Mouse (Mus musculus) embryonic facial prominence, embryonic 15.5 days (tissue): ENCODE results near the gene Irs2. TPM values are rescaled to one million over a fixed set of nuclear protein-coding genes. Genes with fewer than 3 reads are reported as not detected.
A peak's percentile ranks its signal among the peaks of the same experiment; 100 is the strongest.

Source experiments
- ATAC-seq: fragments of 200-750 bp; cut with Nextera tagmentation; 2 replicates; pipeline ENCODE4 v1.8.0; 2017; ENCODE audit warnings: low read depth, moderate TSS enrichment; ENCODE audit not compliant: insufficient number of reproducible peaks, low FRiP score, low TSS enrichment
- H3K27ac ChIP-seq: fragments of 300-500 bp; sonication (generic); replicated peaks from 2 replicates; pipeline ENCODE4 v1.5.1; 2015; ENCODE audit warnings: mild to moderate bottlenecking, inconsistent platforms
- H3K27me3 ChIP-seq: fragments of 300-500 bp; sonication (generic); 2 replicates; pipeline ENCODE4 v1.6.1; 2015; ENCODE audit warnings: inconsistent platforms
- H3K36me3 ChIP-seq: fragments of 300-500 bp; sonication (generic); 2 replicates; pipeline ENCODE4 v1.6.1; 2015; ENCODE audit warnings: mild to moderate bottlenecking, inconsistent platforms
- H3K4me1 ChIP-seq: fragments of 300-500 bp; sonication (generic); 2 replicates; pipeline ENCODE4 v1.6.1; 2015; ENCODE audit warnings: inconsistent platforms
- H3K4me2 ChIP-seq: fragments of 300-500 bp; sonication (generic); replicated peaks from 2 replicates; pipeline ENCODE4 v1.6.1; 2015; ENCODE audit warnings: mild to moderate bottlenecking, inconsistent platforms
- H3K4me3 ChIP-seq: fragments of 300-500 bp; sonication (generic); replicated peaks from 2 replicates; pipeline ENCODE4 v1.5.1; 2015; ENCODE audit warnings: mild to moderate bottlenecking, inconsistent platforms
- H3K9ac ChIP-seq: fragments of 300-500 bp; sonication (generic); 2 replicates; pipeline ENCODE4 v1.6.1; 2015; ENCODE audit warnings: inconsistent platforms
- H3K9me3 ChIP-seq: fragments of 300-500 bp; sonication (generic); replicated peaks from 2 replicates; pipeline ENCODE4 v1.6.1; 2016; ENCODE audit warnings: inconsistent platforms
- WGBS: fragments of 180-500 bp; shearing (Covaris S2); methylation state at CpG from one replicate; pipeline ENCODE4 v1.1.7; 2015; 5-methylcytosine and 5-hydroxymethylcytosine counted together
- polyA plus RNA-seq: library from polyadenylated mRNA; unstranded; fragments of >200 nt; fragmentation: Nextera tagmentation; extraction: Ambion mirVana; gene quantifications from 2 replicates; pipeline ENCODE4 v1.2.1, GENCODE M21; 2015

The Irs2 gene
- polyA plus RNA-seq, 1 experiment from 2014 or later, result 7.9 TPM

DNA sequence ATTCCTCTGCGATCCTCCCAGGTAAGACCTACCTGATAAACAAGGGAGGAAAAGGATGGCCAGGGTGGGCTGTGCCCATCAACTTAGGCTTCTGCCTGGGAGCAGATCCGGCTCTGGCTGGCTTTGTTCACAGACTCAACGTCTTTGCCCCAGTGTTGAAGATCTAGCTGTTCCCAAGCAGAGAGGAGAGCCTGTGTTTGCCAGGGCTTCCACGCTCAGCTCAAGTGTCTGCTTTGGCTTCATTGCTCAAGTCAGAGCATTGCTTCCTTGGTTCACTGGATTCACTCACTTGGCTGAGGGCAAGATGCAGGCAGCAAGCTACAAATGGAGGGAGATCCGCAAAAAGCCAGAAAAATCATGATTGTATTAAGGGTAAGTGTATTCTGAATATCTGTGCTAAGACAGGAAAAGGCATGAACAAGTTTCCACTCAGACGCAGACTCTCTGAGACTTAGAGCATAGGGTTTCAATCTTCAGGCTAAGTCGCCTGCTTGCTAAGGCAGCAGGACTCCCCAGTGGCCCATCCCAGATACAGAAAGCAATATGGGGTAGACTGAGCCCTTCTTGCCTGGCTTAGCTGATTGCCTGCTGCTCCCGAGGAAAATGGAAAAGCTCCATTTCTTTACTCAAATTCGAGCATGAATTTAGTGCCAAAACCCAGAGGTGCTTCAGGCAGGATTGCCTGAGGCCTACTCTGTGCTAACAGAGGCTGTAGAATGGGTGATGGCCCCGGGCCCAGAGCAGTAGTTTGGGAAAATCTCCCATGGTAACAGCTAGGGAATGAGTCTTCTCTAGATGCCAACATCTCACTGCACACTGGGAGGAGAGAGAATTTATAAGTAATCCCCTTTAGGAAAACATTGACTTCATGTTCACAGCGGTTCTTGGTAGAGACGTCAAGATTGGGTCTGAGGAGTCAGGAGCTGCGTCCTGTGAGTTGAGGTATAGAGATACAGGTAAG, 37.5 kb downstream of the Irs2 start:
- H3K9me3 ChIP-seq, result no peaks in the 10 kb centered on the region
- no peaks in the 10 kb centered on the region for H3K36me3 ChIP-seq
- ATAC-seq, result peak; percentile 12; the same call in 1 of the 2 replicates
- no peak overlapping the region for H3K4me2 ChIP-seq
- peak overlapping the region; percentile 73 for H3K27ac ChIP-seq
- no peak overlapping the region for H3K4me3 ChIP-seq
- 55% methylated on average over 13 of the region's 13 CpGs for WGBS
- no peak overlapping the region for H3K9ac ChIP-seq
- no peaks in the 10 kb centered on the region for H3K27me3 ChIP-seq
- H3K4me1 ChIP-seq, result peaks cover 55% of the 10 kb centered on the region

DNA sequence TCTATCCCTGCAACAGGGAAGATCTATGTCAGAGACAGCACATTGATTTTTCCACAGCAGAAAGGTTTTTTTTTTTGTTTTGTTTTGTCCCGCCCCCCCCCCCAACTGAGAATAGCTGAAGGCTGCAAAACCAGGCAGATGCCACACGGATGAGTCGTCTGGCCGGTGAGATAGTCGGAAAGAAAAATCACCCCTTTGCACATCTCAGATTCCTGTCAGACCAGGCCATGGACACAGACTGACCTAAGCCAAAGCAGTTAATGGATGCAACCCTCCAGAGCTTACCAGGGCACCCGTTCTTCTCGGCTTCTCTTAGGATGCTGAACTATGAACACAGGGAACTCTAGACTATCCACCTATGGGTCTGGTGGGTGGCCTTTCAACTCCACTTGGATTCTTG, 39.6 kb downstream of the Irs2 start:
- ATAC-seq, result no peak
- Histone ChIP-seq H3K27ac (no peak overlapping the region), H3K4me1 (peaks cover 57% of the 10 kb centered on the region), H3K36me3 (no peaks in the 10 kb centered on the region), H3K9me3 (no peaks in the 10 kb centered on the region), H3K27me3 (0 out of 2 replicates have a peak, but pooled peaks cover 3% of the 10 kb centered on the region), H3K4me2 (no peak overlapping the region), H3K4me3 (no peak overlapping the region), H3K9ac (no peak overlapping the region)
- 32% methylated on average over 7 of the region's 7 CpGs for WGBS

DNA sequence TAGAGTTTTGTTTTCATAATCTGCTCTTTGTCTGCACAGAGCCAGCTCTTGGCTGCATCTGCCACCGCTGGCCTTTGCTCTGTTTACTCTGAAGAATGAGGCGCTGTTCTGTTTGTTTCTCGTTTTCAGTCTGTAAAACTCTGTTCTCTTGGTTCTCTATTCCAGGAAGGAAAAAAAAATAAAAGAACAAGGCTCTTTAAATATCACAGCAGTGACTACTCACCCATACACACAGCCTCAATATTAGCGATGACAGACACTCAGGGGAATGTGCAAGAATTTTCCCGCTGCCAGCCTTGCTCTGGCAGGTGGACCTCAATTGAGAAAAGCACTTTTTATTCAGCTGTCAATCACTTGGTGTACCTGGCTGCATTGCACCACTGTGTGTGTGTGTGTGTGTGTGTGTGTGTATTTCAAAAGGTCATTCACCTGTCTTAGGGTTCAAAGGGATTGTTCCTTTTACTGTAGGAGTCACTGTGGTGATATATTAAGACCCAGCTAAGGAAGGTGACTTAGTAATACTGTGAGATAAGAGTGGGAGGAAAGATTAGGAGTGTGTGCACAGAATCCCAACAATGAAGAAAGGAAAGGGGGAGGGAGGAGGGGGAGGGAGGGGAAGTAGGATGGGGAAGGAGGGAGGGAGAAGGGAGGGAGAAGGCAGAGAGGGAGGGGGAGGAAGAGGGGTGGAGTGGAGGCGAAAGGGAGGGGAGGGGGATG, 42.7 kb downstream of the Irs2 start:
- H3K9me3 ChIP-seq, result no peaks in the 10 kb centered on the region
- WGBS, result 16% methylated on average over 6 of the region's 6 CpGs
- no peaks in the 10 kb centered on the region for H3K36me3 ChIP-seq
- no peak overlapping the region for H3K4me2 ChIP-seq
- 0 out of 2 replicates have a peak, but pooled peaks cover 3% of the 10 kb centered on the region for H3K27me3 ChIP-seq
- peaks cover 48% of the 10 kb centered on the region for H3K4me1 ChIP-seq
- no peak for ATAC-seq
- H3K9ac ChIP-seq, result no peak overlapping the region
- H3K4me3 ChIP-seq, result no peak overlapping the region
- H3K27ac ChIP-seq, result no peak overlapping the region

DNA sequence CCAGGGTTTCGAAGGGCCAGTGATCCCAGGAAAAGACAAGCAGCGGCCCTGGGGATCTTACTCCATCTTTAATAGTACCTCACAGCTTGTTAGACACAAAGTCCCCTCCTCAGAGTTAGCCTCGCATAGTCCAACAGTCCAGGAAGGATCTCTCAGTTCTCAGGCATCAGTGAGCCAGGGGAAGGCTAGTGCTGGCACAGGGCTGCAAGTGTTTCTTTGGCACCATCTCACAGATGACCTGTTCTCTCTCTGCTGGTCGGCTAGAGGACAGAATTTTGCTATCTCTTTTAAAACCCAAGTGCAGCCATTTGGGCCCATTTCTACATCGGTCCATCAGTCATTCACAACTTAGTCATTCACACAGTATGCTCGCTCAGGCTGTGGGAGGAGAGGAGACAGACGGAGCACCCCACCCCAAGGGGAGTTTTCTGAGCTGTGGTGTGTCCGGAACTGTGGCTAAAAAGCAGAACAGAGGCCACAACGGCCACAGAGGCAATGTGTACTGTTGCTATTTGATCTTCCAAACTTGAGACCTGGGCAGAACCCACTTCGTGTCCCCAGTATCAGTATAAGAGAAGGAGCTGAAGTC, 43.7 kb downstream of the Irs2 start:
- 67% methylated on average over 10 of the region's 10 CpGs for WGBS
- Histone ChIP-seq H3K36me3 (no peaks in the 10 kb centered on the region), H3K4me1 (peaks cover 47% of the 10 kb centered on the region), H3K4me3 (no peak overlapping the region), H3K27me3 (0 out of 2 replicates have a peak, but pooled peaks cover 3% of the 10 kb centered on the region), H3K4me2 (no peak overlapping the region), H3K27ac (0 out of 2 replicates have a peak overlapping the region, but pooled peaks have one; percentile 31), H3K9ac (no peak overlapping the region), H3K9me3 (no peaks in the 10 kb centered on the region)
- ATAC-seq, result no peak

DNA sequence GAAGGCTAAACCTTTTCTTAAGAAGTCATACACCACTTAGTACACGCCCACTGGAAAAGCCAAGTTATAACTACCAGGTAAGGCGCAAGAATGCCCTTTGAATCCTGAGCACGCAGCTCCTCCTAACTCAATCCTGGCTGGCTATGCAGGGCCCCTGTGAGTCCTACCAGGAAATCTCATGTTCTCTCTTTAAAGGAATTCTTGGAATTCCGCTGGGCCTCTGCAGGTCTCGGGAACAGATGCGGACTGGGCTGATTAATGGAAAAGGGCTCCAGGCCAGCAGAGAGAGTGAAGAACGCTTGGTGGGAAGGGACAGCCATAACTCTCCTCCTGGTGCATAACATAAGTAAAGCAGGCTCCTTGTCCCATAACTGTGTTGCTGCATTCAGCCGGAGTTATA, 46.3 kb downstream of the Irs2 start:
- no peak overlapping the region for H3K4me2 ChIP-seq
- ATAC-seq, result peak; percentile 30; the same call in 1 of the 2 replicates
- no peak overlapping the region for H3K9ac ChIP-seq

DNA sequence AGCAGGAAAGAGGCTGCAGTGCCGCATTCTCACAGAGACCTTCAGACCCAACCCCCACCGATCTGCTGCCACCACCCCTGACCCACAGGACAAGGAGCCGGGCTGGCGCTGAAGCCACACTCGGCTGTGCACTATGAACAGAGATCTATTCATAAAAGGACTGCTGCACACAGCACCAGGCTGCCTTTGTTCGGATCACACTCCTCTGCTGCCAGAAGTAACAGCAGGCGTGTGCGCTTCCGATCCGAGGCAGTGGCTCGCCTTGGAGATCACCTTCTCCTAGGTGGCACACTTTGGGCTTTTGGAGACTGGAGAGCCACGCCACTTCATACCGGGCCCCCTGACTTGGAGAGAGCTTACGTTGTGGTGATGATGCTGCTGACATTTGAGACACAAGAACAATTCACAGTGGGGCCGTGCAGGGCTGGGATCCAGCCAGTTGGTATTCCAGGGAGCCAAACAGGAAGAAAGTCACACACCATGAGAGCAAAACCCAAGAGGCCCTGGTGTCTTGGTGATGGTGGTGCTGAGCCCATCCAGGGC, 47.9 kb downstream of the Irs2 start:
- H3K36me3 ChIP-seq, result no peaks in the 10 kb centered on the region
- H3K9ac ChIP-seq, result no peak overlapping the region
- ATAC-seq, result no peak
- no peaks in the 10 kb centered on the region for H3K9me3 ChIP-seq
- 0 out of 2 replicates have a peak, but pooled peaks cover 3% of the 10 kb centered on the region for H3K27me3 ChIP-seq
- no peak overlapping the region for H3K4me3 ChIP-seq
- H3K4me1 ChIP-seq, result peaks cover 37% of the 10 kb centered on the region
- peak overlapping the region; percentile 27 for H3K4me2 ChIP-seq
- no peak overlapping the region for H3K27ac ChIP-seq
- 19% methylated on average over 15 of the region's 15 CpGs for WGBS

More for the DNA sequence above, 46.3 kb downstream of the Irs2 start:
- no peak overlapping the region for H3K4me3 ChIP-seq
- H3K27me3 ChIP-seq, result 0 out of 2 replicates have a peak, but pooled peaks cover 3% of the 10 kb centered on the region
- H3K9me3 ChIP-seq, result no peaks in the 10 kb centered on the region
- 0 out of 2 replicates have a peak overlapping the region, but pooled peaks have one; percentile 24 for H3K27ac ChIP-seq
- 14% methylated on average over 8 of the region's 8 CpGs for WGBS
- peaks cover 40% of the 10 kb centered on the region for H3K4me1 ChIP-seq
- H3K36me3 ChIP-seq, result no peaks in the 10 kb centered on the region

DNA sequence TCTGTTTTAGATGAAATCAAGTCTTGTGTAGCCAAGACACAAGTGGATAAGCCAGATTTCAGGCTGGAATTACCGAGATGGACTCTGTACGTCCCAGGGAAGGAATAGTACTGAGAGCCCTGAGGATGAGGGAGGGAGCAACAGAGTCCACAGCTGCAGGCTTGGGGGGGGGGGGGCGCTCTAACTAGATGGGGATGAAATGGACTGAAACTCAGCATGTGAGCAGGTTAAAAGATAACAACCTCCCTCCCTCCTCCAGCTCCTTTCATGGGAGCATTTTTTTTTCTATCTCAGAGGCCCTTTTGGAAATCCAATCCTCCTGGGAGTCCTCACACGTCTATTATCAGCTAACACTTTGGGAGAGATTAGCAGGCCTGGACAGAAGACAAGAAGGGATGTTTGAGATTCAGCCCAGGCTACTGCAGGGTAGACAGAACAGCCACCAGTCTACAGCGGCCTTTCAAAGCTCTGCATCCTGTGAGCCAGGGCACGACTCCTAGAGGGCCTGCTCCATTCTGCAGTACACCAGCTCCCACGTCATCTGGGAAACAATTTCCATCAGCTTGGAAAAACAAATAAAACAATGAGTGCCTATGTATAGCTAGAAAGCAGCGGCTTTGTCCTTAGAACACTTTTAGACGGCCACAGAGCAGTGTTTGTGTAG, 50.8 kb downstream of the Irs2 start:
- H3K4me1 ChIP-seq, result peaks cover 38% of the 10 kb centered on the region

DNA sequence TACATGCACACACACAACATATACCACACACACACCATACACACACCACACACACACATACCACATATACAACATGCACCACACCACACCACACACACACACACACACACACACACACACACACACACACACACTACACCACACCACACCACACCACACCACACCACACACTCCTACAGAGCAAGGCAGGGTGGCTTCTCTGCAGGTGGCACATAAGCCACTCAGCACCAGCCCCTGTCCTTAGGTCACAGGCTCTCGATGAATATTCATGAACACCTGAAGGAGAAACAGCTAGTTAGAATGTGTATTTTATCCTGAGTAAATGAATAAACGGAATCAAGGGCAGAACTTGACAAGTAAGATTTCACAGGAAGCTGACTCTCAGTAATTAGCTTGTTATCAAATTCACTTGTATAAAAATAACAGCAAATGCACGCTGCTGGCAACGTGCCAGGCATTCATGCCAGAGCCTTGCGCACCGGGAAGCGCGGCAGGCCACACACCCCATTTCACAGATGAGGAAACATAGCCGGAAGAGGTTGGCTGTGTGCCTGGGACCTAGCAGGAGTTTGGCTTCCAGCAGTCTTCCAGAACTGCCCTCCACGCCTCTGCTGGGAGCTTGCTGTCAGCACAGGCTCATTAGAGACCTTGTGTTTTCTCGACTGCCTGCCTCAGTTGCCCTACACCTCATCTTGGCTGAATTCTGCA, 54.8 kb downstream of the Irs2 start:
- Histone ChIP-seq H3K36me3 (no peaks in the 10 kb centered on the region), H3K9ac (no peak overlapping the region), H3K9me3 (no peaks in the 10 kb centered on the region), H3K27ac (no peak overlapping the region), H3K4me1 (peaks cover 23% of the 10 kb centered on the region), H3K27me3 (no peaks in the 10 kb centered on the region), H3K4me2 (no peak overlapping the region), H3K4me3 (no peak overlapping the region)
- ATAC-seq, result no peak; the same call in 1 of the 2 replicates
- 10% methylated on average over 11 of the region's 11 CpGs for WGBS

More for the DNA sequence above, 50.8 kb downstream of the Irs2 start:
- no peak for ATAC-seq
- H3K9me3 ChIP-seq, result no peaks in the 10 kb centered on the region
- no peak overlapping the region for H3K9ac ChIP-seq
- H3K4me2 ChIP-seq, result no peak overlapping the region
- no peak overlapping the region for H3K4me3 ChIP-seq
- H3K27me3 ChIP-seq, result no peaks in the 10 kb centered on the region
- 40% methylated on average over 9 of the region's 9 CpGs for WGBS
- no peaks in the 10 kb centered on the region for H3K36me3 ChIP-seq
- no peak overlapping the region for H3K27ac ChIP-seq

DNA sequence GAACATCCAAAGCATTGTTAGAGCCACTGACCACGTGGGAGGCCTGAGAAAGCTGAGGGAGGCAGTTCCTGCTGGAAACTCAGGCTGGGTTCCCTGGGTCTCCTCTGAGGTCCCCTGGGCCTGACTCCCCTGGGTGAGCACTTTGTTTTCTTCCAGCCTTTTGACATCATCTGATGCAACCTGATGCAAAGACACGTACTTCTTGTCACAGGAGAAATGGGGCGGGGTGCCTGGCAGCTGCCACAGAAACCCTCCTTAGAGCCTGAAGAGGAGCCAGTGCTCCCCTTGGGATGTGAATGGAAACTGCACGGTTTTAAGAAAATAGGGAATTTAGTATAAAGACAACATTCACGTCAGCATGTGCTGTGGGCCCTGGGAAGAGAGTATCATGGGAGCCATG, 55.6 kb downstream of the Irs2 start:
- Histone ChIP-seq H3K27ac (no peak overlapping the region), H3K9me3 (no peaks in the 10 kb centered on the region), H3K36me3 (no peaks in the 10 kb centered on the region), H3K27me3 (no peaks in the 10 kb centered on the region), H3K4me3 (no peak overlapping the region), H3K9ac (no peak overlapping the region), H3K4me1 (peaks cover 25% of the 10 kb centered on the region), H3K4me2 (no peak overlapping the region)
- ATAC-seq, result no peak
- WGBS, result 33% methylated on average over 5 of the region's 5 CpGs

DNA sequence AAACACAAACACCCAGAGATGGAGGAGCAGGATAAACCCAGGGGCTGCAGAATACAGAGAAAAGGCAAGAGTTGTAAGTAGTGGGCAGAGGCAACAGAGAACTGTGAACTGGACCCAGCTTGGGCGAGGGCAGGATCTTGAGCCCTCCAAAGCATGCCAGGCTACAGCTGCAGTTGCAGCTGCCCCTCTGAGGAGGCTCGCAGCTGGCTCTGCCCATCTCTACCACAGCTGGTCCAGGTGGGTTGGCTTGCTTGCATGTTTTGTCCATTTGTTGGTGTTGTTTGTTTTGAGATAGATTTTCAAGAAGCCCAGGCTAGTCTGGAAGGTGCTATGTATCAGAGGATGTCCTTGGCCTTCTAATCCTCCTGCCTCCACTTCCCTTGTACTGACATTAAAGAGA, 56.0 kb downstream of the Irs2 start:
- Histone ChIP-seq H3K27ac (no peak overlapping the region), H3K4me2 (no peak overlapping the region), H3K4me1 (peaks cover 27% of the 10 kb centered on the region), H3K27me3 (no peaks in the 10 kb centered on the region), H3K9ac (no peak overlapping the region), H3K9me3 (no peaks in the 10 kb centered on the region), H3K4me3 (no peak overlapping the region), H3K36me3 (no peaks in the 10 kb centered on the region)
- ATAC-seq, result no peak
- WGBS, result 91% methylated on average over 2 of the region's 2 CpGs
